Mouse (Mus musculus) stomach, embryonic 15.5 days (tissue): ENCODE results near the gene Mrps26. TPM values are rescaled to one million over a fixed set of nuclear protein-coding genes. Genes with fewer than 3 reads are reported as not detected.

Experiments
- ATAC-seq: fragments of 200-750 bp; cut with Nextera tagmentation; 2 replicates; pipeline ENCODE4 v1.8.0; 2017; ENCODE audit warnings: low read depth, moderate number of reproducible peaks, moderate TSS enrichment; ENCODE audit not compliant: insufficient read depth, low FRiP score
- H3K27ac ChIP-seq: fragments of 300-500 bp; sonication (generic); 2 replicates; pipeline ENCODE4 v1.5.1; 2015; ENCODE audit warnings: mild to moderate bottlenecking, inconsistent platforms
- H3K27me3 ChIP-seq: fragments of 300-500 bp; sonication (generic); replicated peaks from 2 replicates; pipeline ENCODE4 v1.6.1; 2015; ENCODE audit warnings: inconsistent platforms
- H3K36me3 ChIP-seq: fragments of 300-500 bp; sonication (generic); 2 replicates; pipeline ENCODE4 v1.6.1; 2015; ENCODE audit warnings: inconsistent platforms
- H3K4me1 ChIP-seq: fragments of 300-500 bp; sonication (generic); 2 replicates; pipeline ENCODE4 v1.6.1; 2015; ENCODE audit warnings: inconsistent platforms
- H3K4me2 ChIP-seq: fragments of 300-500 bp; sonication (generic); 2 replicates; pipeline ENCODE4 v1.6.1; 2015; ENCODE audit warnings: mild to moderate bottlenecking, inconsistent platforms
- H3K4me3 ChIP-seq: fragments of 300-500 bp; sonication (generic); replicated peaks from 2 replicates; pipeline ENCODE4 v1.5.1; 2015; ENCODE audit warnings: inconsistent platforms
- H3K9ac ChIP-seq: fragments of 300-500 bp; sonication (generic); 2 replicates; pipeline ENCODE4 v1.6.1; 2015; ENCODE audit warnings: inconsistent platforms
- H3K9me3 ChIP-seq: fragments of 300-500 bp; sonication (generic); 2 replicates; pipeline ENCODE4 v1.6.1; 2016; ENCODE audit warnings: inconsistent platforms
- WGBS: fragments of 180-500 bp; shearing (Covaris S2); methylation state at CpG from one replicate; pipeline ENCODE4 v1.1.7; 2015; 5-methylcytosine and 5-hydroxymethylcytosine counted together
- microRNA-seq: library from miRNA; unstranded; fragments of <30 nt; microRNA quantifications from one replicate; pipeline ENCODE4, GENCODE M21; 2016
- polyA plus RNA-seq: library from polyadenylated mRNA; unstranded; fragments of >200 nt; fragmentation: Nextera tagmentation; extraction: Ambion mirVana; gene quantifications from 2 replicates; pipeline ENCODE4 v1.2.1, GENCODE M21; 2015

Gene Mrps26
- polyA plus RNA-seq, 1 experiment from 2014 or later: 87.4 TPM

DNA sequence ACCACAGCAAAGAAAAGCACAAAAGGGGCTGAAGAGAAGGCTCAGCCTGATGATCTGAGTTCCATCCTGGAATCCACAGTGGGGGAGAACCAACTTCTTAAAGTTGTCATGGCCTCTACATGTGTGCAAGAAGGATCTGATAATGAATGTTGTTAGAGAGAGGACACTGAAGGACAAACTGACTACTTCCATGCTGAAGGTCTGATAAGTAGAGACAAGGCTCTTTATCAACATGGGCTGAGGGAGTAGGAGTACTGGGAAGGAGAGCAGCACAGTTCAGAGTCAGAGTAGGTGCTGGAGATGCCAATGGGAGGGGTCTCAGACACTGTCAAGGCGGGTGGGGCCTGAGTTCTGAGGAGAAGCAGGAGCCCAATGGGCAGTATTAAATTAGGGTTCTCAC is 32.1 kb downstream of the Mrps26 start:
- Histone ChIP-seq H3K4me2 (no peak overlapping the region), H3K27ac (no peak overlapping the region), H3K4me3 (no peak overlapping the region), H3K36me3 (peaks cover 37% of the 10 kb centered on the region), H3K27me3 (no peaks in the 10 kb centered on the region), H3K4me1 (no peaks in the 10 kb centered on the region), H3K9ac (no peak overlapping the region), H3K9me3 (no peaks in the 10 kb centered on the region)
- no peak for ATAC-seq
- 83% methylated on average over 1 of the region's 1 CpGs for WGBS

GRCm38 (mm10) chr2:130597601-130598010 is 34.1 kb downstream of the Mrps26 start:
- no peak for ATAC-seq
- Histone ChIP-seq H3K36me3 (peaks cover 28% of the 10 kb centered on the region), H3K27me3 (no peaks in the 10 kb centered on the region), H3K9me3 (no peaks in the 10 kb centered on the region), H3K4me2 (no peak overlapping the region), H3K27ac (no peak overlapping the region), H3K4me1 (no peaks in the 10 kb centered on the region), H3K4me3 (no peak overlapping the region), H3K9ac (no peak overlapping the region)
- 10% methylated on average over 1 of the region's 1 CpGs for WGBS

DNA sequence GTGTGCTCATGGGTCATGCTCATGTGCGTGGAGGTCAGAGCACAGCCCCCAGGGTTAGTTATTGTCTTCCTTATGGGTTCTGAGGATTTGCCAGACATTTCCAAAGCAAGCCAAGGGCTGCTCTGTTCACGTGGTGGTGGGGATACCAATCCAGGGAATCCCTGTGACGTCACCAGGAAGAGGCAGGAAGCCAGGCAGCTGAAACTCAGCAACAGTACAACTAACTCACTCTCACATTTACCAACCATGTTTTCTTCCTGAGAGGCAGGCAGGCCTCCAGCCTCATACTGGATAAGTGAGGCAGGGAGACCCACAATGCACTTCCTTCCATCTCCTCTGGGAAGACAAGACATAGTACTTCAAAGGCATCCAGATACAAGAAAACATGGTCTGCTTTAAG is 34.9 kb downstream of the Mrps26 start:
- Histone ChIP-seq H3K36me3 (peaks cover 34% of the 10 kb centered on the region), H3K9ac (no peak overlapping the region), H3K27me3 (no peaks in the 10 kb centered on the region), H3K4me1 (no peaks in the 10 kb centered on the region), H3K9me3 (no peaks in the 10 kb centered on the region), H3K4me3 (no peak overlapping the region), H3K27ac (no peak overlapping the region), H3K4me2 (no peak overlapping the region)
- no peak for ATAC-seq
- WGBS: 72% methylated on average over 3 of the region's 3 CpGs

- Histone ChIP-seq H3K9me3 (no peaks in the 10 kb centered on the region), H3K9ac (no peak overlapping the region), H3K27me3 (no peaks in the 10 kb centered on the region), H3K36me3 (peaks cover 24% of the 10 kb centered on the region), H3K4me3 (no peak overlapping the region), H3K4me1 (no peaks in the 10 kb centered on the region), H3K27ac (no peak overlapping the region), H3K4me2 (no peak overlapping the region)
- WGBS: 84% methylated on average over 4 of the region's 4 CpGs
- no peak for ATAC-seq
Measured at GRCm38 (mm10) chr2:130602195-130602594, 38.7 kb downstream of the Mrps26 start.

- no peaks in the 10 kb centered on the region for H3K9me3 ChIP-seq
- ATAC-seq: no peak
- H3K4me2 ChIP-seq: no peak overlapping the region
- H3K9ac ChIP-seq: no peak overlapping the region
- peaks cover 23% of the 10 kb centered on the region for H3K36me3 ChIP-seq
- WGBS: 71% methylated on average over 3 of the region's 3 CpGs
- H3K4me1 ChIP-seq: no peaks in the 10 kb centered on the region
- H3K4me3 ChIP-seq: no peak overlapping the region
- H3K27me3 ChIP-seq: no peaks in the 10 kb centered on the region
- no peak overlapping the region for H3K27ac ChIP-seq
Measured at GRCm38 (mm10) chr2:130613091-130613490, 49.5 kb downstream of the Mrps26 start.

Small RNA genes within 50 kb of the gene (microRNA-seq; reads per million reads assigned to microRNA genes)
- not detected for gene Gm23876

Other genes with a start within 250 kb of the Mrps26 start
- 46.4 and 47.5 TPM in 2 replicates for gene Cpxm1, start 166.2 kb upstream of the Mrps26 start, polyA plus RNA-seq
- gene Gm28372, start 158.5 kb upstream of the Mrps26 start, polyA plus RNA-seq: 0.14 TPM in 1 of 2 replicates, not detected in the other
- not detected in 2 replicates for gene 1700020A23Rik, start 158.5 kb upstream of the Mrps26 start, polyA plus RNA-seq
- 0.10 TPM in 1 of 2 replicates, not detected in the other for gene Tmem239, start 157.3 kb upstream of the Mrps26 start, polyA plus RNA-seq
- gene Vps16, start 139.4 kb upstream of the Mrps26 start, polyA plus RNA-seq: 78.8 and 88.6 TPM in 2 replicates
- 11.1 and 14.0 TPM in 2 replicates for gene Pced1a, start 139.0 kb upstream of the Mrps26 start, polyA plus RNA-seq
- gene Ptpra, start 113.5 kb upstream of the Mrps26 start, polyA plus RNA-seq: 85.2 and 88.2 TPM in 2 replicates
- gene Oxt, start 12.4 kb downstream of the Mrps26 start, polyA plus RNA-seq: not detected in 2 replicates
- gene Avp, start 18.8 kb downstream of the Mrps26 start, polyA plus RNA-seq: not detected in 2 replicates
- 13.6 and 15.2 TPM in 2 replicates for gene Fastkd5, start 66.3 kb downstream of the Mrps26 start, polyA plus RNA-seq
- gene Ubox5, start 66.3 kb downstream of the Mrps26 start, polyA plus RNA-seq: 10.4 and 11.4 TPM in 2 replicates
- gene Lzts3, start 79.1 kb downstream of the Mrps26 start, polyA plus RNA-seq: 9.9 and 11.9 TPM in 2 replicates
- gene Ddrgk1, start 100.9 kb downstream of the Mrps26 start, polyA plus RNA-seq: 70.3 and 71.6 TPM in 2 replicates
- gene Itpa, start 103.9 kb downstream of the Mrps26 start, polyA plus RNA-seq: 76.6 and 89.1 TPM in 2 replicates
- gene Slc4a11, start 133.8 kb downstream of the Mrps26 start, polyA plus RNA-seq: 0.52 and 0.58 TPM in 2 replicates